Mouse (Mus musculus): ENCODE measurements at regions not wholly inside any gene's neighbourhood (a gene's known extent, or its start where the extent isn't known, plus 50 kb on each side); places are given as distances from the start of the nearest gene placed in this dataset.

DNA sequence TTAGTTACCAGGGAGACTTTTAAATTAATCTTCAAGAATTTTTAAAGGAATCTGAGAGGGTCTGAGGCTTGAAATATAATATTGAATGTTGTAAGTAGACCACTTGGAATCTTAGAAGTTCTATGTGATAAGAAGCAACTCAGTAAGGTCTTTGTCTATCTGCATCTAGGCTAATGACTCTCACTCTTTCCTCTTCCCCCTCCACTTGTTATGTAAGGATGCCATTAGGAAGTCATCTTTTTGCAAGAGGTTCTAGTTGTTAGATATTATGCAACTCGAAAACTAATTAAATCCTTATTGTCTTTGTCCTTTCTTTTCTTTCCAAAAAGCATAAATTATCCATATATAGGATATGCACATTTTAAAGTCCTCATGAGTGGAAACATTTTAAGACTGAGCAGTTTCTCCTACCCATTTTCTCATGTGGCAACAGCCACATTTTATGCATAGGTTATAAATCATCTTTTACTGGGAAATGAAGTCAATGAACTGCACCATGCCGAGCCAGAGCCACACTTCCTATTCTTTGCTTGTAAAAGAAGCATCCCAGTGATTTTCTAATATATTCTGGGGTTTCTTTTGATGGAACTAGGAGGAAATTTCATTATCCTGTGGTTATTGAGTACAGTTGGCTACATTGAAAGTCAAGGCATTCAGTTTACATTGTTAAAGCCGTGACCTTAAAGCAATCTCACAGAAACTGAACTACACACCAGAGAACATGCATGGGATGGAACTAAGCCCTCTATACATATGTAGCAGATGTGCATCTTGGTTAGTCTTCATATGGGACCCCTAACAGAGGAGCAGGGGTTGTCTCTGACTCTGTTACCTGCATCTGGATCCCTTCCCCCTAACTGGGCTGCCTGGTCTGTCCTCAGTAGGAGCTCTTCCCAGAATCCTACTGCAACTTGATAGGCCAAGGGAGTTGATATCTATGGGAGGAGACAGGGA lies 230.8 kb downstream of the Ahr start:
- 49% methylated on average over 3 of the region's 3 CpGs for WGBS (ENCODE audit: insufficient replicate concordance)

DNA sequence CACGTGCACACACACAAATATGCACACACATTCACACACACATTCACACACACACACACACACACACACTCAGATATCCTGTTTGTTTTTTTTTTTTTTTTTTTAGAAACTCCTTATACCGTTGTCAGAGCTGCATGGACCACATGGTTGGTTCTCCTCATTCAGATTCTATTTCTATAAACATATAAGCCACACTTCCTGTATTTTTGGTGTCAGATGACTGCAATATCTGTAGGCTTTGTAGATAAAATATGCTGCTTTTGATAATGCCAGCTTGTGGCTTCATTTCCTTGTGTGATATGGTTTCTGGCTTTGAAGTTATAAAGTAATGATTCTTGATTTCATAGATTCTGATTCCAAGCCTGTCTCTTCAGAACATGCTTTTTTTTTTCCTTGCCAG lies 231.7 kb downstream of the Ahr start:
- 39% methylated on average over 2 of the region's 2 CpGs for WGBS (ENCODE audit: insufficient replicate concordance)
- no peak for ATAC-seq (ENCODE audit: low read depth)
- Histone ChIP-seq H3K27ac (ENCODE audit: low read length) (no peak overlapping the region), H3K9ac (ENCODE audit: low read depth, low read length) (no peak overlapping the region), H3K9me3 (replicated peaks; ENCODE audit: control insufficient read depth, low read length) (no peaks in the 10 kb centered on the region), H3K27me3 (ENCODE audit: control insufficient read depth, insufficient read depth, low read depth, low read length) (no peaks in the 10 kb centered on the region), H3K36me3 (ENCODE audit: control insufficient read depth, insufficient read depth) (no peaks in the 10 kb centered on the region), H3K4me1 (ENCODE audit: control insufficient read depth, low read depth, low read length) (no peaks in the 10 kb centered on the region), H3K4me2 (ENCODE audit: low read depth, low read length) (no peak overlapping the region), H3K4me3 (ENCODE audit: low read depth, low read length) (no peak overlapping the region)

More for the DNA sequence above, 230.8 kb downstream of the Ahr start:
- no peak for ATAC-seq (ENCODE audit: low read depth)
- no peak overlapping the region for H3K4me2 ChIP-seq (ENCODE audit: low read depth, low read length)
- no peaks in the 10 kb centered on the region for H3K4me1 ChIP-seq (ENCODE audit: control insufficient read depth, low read depth, low read length)
- no peaks in the 10 kb centered on the region for H3K9me3 ChIP-seq (replicated peaks; ENCODE audit: control insufficient read depth, low read length)
- no peak overlapping the region for H3K9ac ChIP-seq (ENCODE audit: low read depth, low read length)
- no peaks in the 10 kb centered on the region for H3K27me3 ChIP-seq (ENCODE audit: control insufficient read depth, insufficient read depth, low read depth, low read length)
- H3K4me3 ChIP-seq (ENCODE audit: low read depth, low read length) = no peak overlapping the region
- H3K27ac ChIP-seq (ENCODE audit: low read length) = no peak overlapping the region
- H3K36me3 ChIP-seq (ENCODE audit: control insufficient read depth, insufficient read depth) = no peaks in the 10 kb centered on the region

DNA sequence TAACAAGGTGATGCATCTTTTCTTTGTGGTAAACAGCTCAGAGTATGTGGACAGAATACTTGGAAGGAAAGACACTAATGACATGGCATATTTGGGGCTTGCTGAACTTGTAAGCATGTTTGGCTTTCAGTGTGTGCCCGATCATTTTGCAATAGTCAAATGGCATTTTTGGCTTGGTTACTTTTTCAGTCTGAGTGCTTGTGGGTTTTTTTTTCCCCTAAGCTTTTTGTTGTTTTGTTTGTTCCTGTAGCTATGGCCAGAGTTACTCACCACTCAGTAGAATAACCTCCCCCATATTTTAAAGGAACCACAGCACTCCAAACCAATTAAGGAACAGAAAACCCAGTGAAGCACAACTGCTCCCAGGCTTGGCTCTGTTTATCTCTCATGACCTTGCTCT lies 240.2 kb downstream of the Ahr start:
- H3K4me3 ChIP-seq (ENCODE audit: low read depth, low read length) = no peak overlapping the region
- ATAC-seq (ENCODE audit: low read depth) = no peak
- H3K27me3 ChIP-seq (ENCODE audit: control insufficient read depth, insufficient read depth, low read depth, low read length) = no peaks in the 10 kb centered on the region
- no peak overlapping the region for H3K27ac ChIP-seq (ENCODE audit: low read length)
- 69% methylated on average over 1 of the region's 1 CpGs for WGBS (ENCODE audit: insufficient replicate concordance)
- no peak overlapping the region for H3K4me2 ChIP-seq (ENCODE audit: low read depth, low read length)
- no peaks in the 10 kb centered on the region for H3K4me1 ChIP-seq (ENCODE audit: control insufficient read depth, low read depth, low read length)
- no peaks in the 10 kb centered on the region for H3K9me3 ChIP-seq (replicated peaks; ENCODE audit: control insufficient read depth, low read length)
- no peak overlapping the region for H3K9ac ChIP-seq (ENCODE audit: low read depth, low read length)
- no peaks in the 10 kb centered on the region for H3K36me3 ChIP-seq (ENCODE audit: control insufficient read depth, insufficient read depth)

DNA sequence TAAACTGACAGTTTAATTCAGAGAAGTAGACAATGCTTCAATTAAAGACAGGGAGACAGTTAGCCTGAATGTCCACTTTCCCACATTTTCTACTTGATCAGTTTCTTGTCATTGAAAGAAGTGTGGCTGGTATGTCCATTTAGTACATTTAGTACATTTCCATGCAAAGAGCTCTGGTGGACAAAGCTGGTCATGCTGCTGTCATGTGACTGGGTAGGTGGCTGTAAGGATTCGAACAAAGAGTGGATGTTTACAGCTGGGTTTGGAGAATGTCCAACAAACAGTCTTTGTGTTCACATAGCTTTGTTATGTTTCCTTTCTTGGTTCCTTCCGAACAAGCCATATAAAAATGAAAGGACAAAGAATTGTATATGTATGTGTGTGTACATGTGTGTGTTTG lies 241.3 kb downstream of the Ahr start:
- Histone ChIP-seq H3K27ac (ENCODE audit: low read length) (no peak overlapping the region), H3K9ac (ENCODE audit: low read depth, low read length) (no peak overlapping the region), H3K4me3 (ENCODE audit: low read depth, low read length) (no peak overlapping the region), H3K27me3 (ENCODE audit: control insufficient read depth, insufficient read depth, low read depth, low read length) (no peaks in the 10 kb centered on the region), H3K4me2 (ENCODE audit: low read depth, low read length) (no peak overlapping the region), H3K9me3 (replicated peaks; ENCODE audit: control insufficient read depth, low read length) (no peaks in the 10 kb centered on the region), H3K4me1 (ENCODE audit: control insufficient read depth, low read depth, low read length) (no peaks in the 10 kb centered on the region), H3K36me3 (ENCODE audit: control insufficient read depth, insufficient read depth) (no peaks in the 10 kb centered on the region)
- 58% methylated on average over 2 of the region's 2 CpGs for WGBS (ENCODE audit: insufficient replicate concordance)
- no peak for ATAC-seq (ENCODE audit: low read depth)

DNA sequence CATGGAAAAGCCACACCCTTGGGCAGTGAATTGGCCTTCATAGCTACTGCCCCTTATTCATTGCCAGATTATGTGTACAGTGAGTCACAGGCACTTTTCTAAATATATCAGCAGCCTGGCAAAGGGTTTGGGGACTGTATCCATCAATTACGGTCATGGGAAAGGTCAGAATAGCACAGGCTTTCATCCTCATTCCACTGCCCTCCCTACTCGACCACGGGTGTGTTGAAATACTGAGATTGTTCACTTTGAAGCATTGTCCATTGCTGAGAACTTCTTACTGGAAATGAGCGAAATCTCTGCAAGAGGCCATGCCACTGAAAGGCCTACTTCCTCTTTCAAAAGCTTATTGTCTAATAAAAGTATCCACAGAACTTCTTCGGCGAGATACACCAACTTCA lies 242.9 kb downstream of the Ahr start:
- Histone ChIP-seq H3K36me3 (ENCODE audit: control insufficient read depth, insufficient read depth) (no peaks in the 10 kb centered on the region), H3K27ac (ENCODE audit: low read length) (no peak overlapping the region), H3K4me2 (ENCODE audit: low read depth, low read length) (no peak overlapping the region), H3K4me3 (ENCODE audit: low read depth, low read length) (no peak overlapping the region), H3K4me1 (ENCODE audit: control insufficient read depth, low read depth, low read length) (no peaks in the 10 kb centered on the region), H3K27me3 (ENCODE audit: control insufficient read depth, insufficient read depth, low read depth, low read length) (no peaks in the 10 kb centered on the region), H3K9me3 (replicated peaks; ENCODE audit: control insufficient read depth, low read length) (no peaks in the 10 kb centered on the region), H3K9ac (ENCODE audit: low read depth, low read length) (no peak overlapping the region)
- WGBS (ENCODE audit: insufficient replicate concordance) = 42% methylated on average over 6 of the region's 6 CpGs
- no peak for ATAC-seq (ENCODE audit: low read depth)

DNA sequence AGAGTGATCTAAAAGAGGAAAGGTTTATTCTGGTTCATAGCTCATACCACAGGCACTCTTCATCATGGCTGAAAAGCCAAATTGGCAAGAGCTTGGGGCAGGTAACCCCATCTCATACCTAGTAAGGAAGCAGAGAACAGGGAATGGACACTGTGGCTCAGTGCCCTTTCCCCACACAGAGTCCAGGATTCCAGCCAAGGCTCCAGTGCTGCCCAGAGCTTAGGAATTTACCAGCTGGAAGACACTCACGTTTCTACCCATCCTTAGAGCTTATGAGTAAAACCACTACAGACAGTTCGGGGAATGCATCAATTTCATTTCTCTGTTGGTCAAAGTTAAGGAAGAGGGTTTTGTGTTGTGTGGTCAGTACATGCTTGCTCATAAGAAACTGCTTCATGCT lies 241.0 kb downstream of the Snx13 start:
- Histone ChIP-seq H3K27me3 (ENCODE audit: control insufficient read depth, insufficient read depth, low read depth, low read length) (no peaks in the 10 kb centered on the region), H3K9me3 (replicated peaks; ENCODE audit: control insufficient read depth, low read length) (no peaks in the 10 kb centered on the region), H3K4me3 (ENCODE audit: low read depth, low read length) (no peak overlapping the region), H3K4me1 (ENCODE audit: control insufficient read depth, low read depth, low read length) (no peaks in the 10 kb centered on the region), H3K27ac (ENCODE audit: low read length) (no peak overlapping the region), H3K36me3 (ENCODE audit: control insufficient read depth, insufficient read depth) (no peaks in the 10 kb centered on the region), H3K4me2 (ENCODE audit: low read depth, low read length) (no peak overlapping the region), H3K9ac (ENCODE audit: low read depth, low read length) (no peak overlapping the region)
- 65% methylated on average over 2 of the region's 2 CpGs for WGBS (ENCODE audit: insufficient replicate concordance)
- ATAC-seq (ENCODE audit: low read depth) = no peak

DNA sequence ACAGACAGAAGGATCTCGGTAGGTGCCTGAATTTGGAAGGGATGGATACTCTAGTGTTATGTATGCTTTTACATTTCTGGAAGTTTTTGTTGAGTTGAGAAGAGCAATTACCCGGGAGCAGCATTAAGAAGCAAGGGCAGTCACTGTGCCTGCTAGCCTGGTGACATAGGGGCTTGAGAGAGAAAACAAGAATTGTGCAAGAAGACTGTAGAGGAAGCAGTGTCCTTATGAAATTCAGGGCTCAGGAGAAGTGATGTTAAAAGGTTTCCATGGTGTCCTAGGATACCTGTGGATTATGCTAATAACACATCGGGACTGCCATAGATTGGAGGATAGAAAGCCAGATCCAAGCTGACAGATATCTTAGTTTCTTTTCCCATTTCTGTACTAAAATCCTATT lies 240.6 kb downstream of the Snx13 start:
- Histone ChIP-seq H3K9me3 (replicated peaks; ENCODE audit: control insufficient read depth, low read length) (no peaks in the 10 kb centered on the region), H3K9ac (ENCODE audit: low read depth, low read length) (no peak overlapping the region), H3K4me2 (ENCODE audit: low read depth, low read length) (no peak overlapping the region), H3K4me3 (ENCODE audit: low read depth, low read length) (no peak overlapping the region), H3K36me3 (ENCODE audit: control insufficient read depth, insufficient read depth) (no peaks in the 10 kb centered on the region), H3K27me3 (ENCODE audit: control insufficient read depth, insufficient read depth, low read depth, low read length) (no peaks in the 10 kb centered on the region), H3K27ac (ENCODE audit: low read length) (no peak overlapping the region), H3K4me1 (ENCODE audit: control insufficient read depth, low read depth, low read length) (no peaks in the 10 kb centered on the region)
- 60% methylated on average over 3 of the region's 3 CpGs for WGBS (ENCODE audit: insufficient replicate concordance)
- no peak for ATAC-seq (ENCODE audit: low read depth)

DNA sequence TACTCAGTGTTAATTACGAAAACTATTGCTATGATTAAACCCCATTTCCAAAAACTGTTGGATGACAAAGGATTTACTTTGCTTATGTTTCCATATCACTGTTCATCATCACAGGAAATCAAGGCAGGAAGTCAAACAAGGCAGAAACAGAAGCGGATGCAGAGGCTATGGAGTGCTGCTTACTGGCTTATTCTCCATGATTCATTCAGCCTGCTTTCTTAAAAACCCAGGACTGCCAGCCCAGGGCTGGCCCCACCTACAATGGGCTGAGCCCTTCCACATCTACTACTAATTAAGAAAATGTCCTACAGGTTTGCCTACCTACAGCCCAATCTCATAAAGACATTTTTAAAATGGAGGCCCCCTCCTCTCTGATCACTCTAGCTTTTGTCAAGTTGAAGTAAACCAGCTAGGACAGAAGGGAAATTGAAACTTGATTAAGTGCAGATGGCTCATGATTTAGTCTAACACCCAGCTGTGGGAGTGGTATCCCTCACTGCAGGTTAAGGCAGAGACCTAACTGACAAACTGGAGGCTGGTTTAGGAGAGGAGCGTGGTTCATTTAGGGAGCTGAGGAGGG lies 240.1 kb downstream of the Snx13 start:
- Histone ChIP-seq H3K27me3 (ENCODE audit: control insufficient read depth, insufficient read depth, low read depth, low read length) (no peaks in the 10 kb centered on the region), H3K4me3 (ENCODE audit: low read depth, low read length) (no peak overlapping the region), H3K27ac (ENCODE audit: low read length) (no peak overlapping the region), H3K36me3 (ENCODE audit: control insufficient read depth, insufficient read depth) (no peaks in the 10 kb centered on the region), H3K4me2 (ENCODE audit: low read depth, low read length) (no peak overlapping the region), H3K9me3 (replicated peaks; ENCODE audit: control insufficient read depth, low read length) (no peaks in the 10 kb centered on the region), H3K9ac (ENCODE audit: low read depth, low read length) (no peak overlapping the region), H3K4me1 (ENCODE audit: control insufficient read depth, low read depth, low read length) (no peaks in the 10 kb centered on the region)
- 49% methylated on average over 3 of the region's 3 CpGs for WGBS (ENCODE audit: insufficient replicate concordance)
- no peak for ATAC-seq (ENCODE audit: low read depth)

DNA sequence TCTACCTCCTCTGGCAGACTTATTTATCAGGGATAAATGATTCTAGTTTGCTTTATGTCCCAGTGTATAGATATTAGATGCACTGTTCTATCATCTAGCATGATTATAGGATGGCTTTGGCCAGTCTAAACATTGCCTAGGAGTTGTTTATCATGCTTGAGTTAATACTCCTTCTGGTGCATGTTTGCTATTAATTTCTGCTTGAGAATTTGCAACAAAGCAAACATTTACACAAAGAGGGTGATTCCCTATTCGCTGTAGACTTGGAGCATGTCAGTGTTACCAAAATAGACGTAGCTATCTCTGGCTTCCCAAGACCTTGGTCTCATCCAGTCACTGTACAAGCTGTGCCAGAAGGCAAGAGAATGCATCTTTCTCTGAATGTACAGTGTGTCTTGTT lies 237.4 kb downstream of the Snx13 start:
- Histone ChIP-seq H3K27me3 (ENCODE audit: control insufficient read depth, insufficient read depth, low read depth, low read length) (no peaks in the 10 kb centered on the region), H3K36me3 (ENCODE audit: control insufficient read depth, insufficient read depth) (no peaks in the 10 kb centered on the region), H3K4me1 (ENCODE audit: control insufficient read depth, low read depth, low read length) (no peaks in the 10 kb centered on the region), H3K4me2 (ENCODE audit: low read depth, low read length) (no peak overlapping the region), H3K9ac (ENCODE audit: low read depth, low read length) (no peak overlapping the region), H3K27ac (ENCODE audit: low read length) (no peak overlapping the region), H3K4me3 (ENCODE audit: low read depth, low read length) (no peak overlapping the region), H3K9me3 (replicated peaks; ENCODE audit: control insufficient read depth, low read length) (no peaks in the 10 kb centered on the region)
- no peak for ATAC-seq (ENCODE audit: low read depth)
- 41% methylated on average over 2 of the region's 2 CpGs for WGBS (ENCODE audit: insufficient replicate concordance)

Data from liver, embryonic 16.5 days (tissue).